Mouse (Mus musculus): ENCODE measurements around the gene Trp53bp2. TPM values are rescaled to one million over a fixed set of nuclear protein-coding genes. Genes with fewer than 3 reads are reported as not detected.

Gene Trp53bp2
- polyA plus RNA-seq, 1 experiment from 2014 or later, result 4.4 TPM

- 65% methylated on average over 6 of the region's 6 CpGs for WGBS (ENCODE audit: insufficient replicate concordance)
- H3K9ac ChIP-seq (ENCODE audit: low read depth, low read length), result no peak overlapping the region
- H3K4me1 ChIP-seq (ENCODE audit: control insufficient read depth, low read depth, low read length), result no peaks in the 10 kb centered on the region
- H3K9me3 ChIP-seq (replicated peaks; ENCODE audit: control insufficient read depth, low read length), result no peaks in the 10 kb centered on the region
- H3K27ac ChIP-seq (ENCODE audit: low read length), result no peak overlapping the region
- no peak for ATAC-seq (ENCODE audit: low read depth)
- H3K36me3 ChIP-seq (ENCODE audit: control insufficient read depth, insufficient read depth), result no peaks in the 10 kb centered on the region
- no peak overlapping the region for H3K4me3 ChIP-seq (ENCODE audit: low read depth, low read length)
- H3K27me3 ChIP-seq (ENCODE audit: control insufficient read depth, insufficient read depth, low read depth, low read length), result no peaks in the 10 kb centered on the region
- H3K4me2 ChIP-seq (ENCODE audit: low read depth, low read length), result no peak overlapping the region
These were observed 31.5 kb upstream of the Trp53bp2 start for GRCm38 (mm10) chr1:182377519-182377918.

- ATAC-seq (ENCODE audit: low read depth), result no peak
- no peak overlapping the region for H3K4me2 ChIP-seq (ENCODE audit: low read depth, low read length)
- H3K9me3 ChIP-seq (replicated peaks; ENCODE audit: control insufficient read depth, low read length), result no peaks in the 10 kb centered on the region
- H3K27ac ChIP-seq (ENCODE audit: low read length), result no peak overlapping the region
- H3K4me3 ChIP-seq (ENCODE audit: low read depth, low read length), result no peak overlapping the region
- H3K4me1 ChIP-seq (ENCODE audit: control insufficient read depth, low read depth, low read length), result no peaks in the 10 kb centered on the region
- H3K27me3 ChIP-seq (ENCODE audit: control insufficient read depth, insufficient read depth, low read depth, low read length), result no peaks in the 10 kb centered on the region
- no peak overlapping the region for H3K9ac ChIP-seq (ENCODE audit: low read depth, low read length)
- H3K36me3 ChIP-seq (ENCODE audit: control insufficient read depth, insufficient read depth), result no peaks in the 10 kb centered on the region
- WGBS (ENCODE audit: insufficient replicate concordance), result 51% methylated on average over 11 of the region's 11 CpGs
These were observed 30.7 kb upstream of the Trp53bp2 start for GRCm38 (mm10) chr1:182378205-182378835.

- ATAC-seq (ENCODE audit: low read depth), result no peak
- H3K4me3 ChIP-seq (ENCODE audit: low read depth, low read length), result no peak overlapping the region
- H3K9me3 ChIP-seq (replicated peaks; ENCODE audit: control insufficient read depth, low read length), result no peaks in the 10 kb centered on the region
- no peak overlapping the region for H3K4me2 ChIP-seq (ENCODE audit: low read depth, low read length)
- no peaks in the 10 kb centered on the region for H3K27me3 ChIP-seq (ENCODE audit: control insufficient read depth, insufficient read depth, low read depth, low read length)
- H3K9ac ChIP-seq (ENCODE audit: low read depth, low read length), result no peak overlapping the region
- 66% methylated on average over 7 of the region's 7 CpGs for WGBS (ENCODE audit: insufficient replicate concordance)
- no peaks in the 10 kb centered on the region for H3K4me1 ChIP-seq (ENCODE audit: control insufficient read depth, low read depth, low read length)
- no peaks in the 10 kb centered on the region for H3K36me3 ChIP-seq (ENCODE audit: control insufficient read depth, insufficient read depth)
- no peak overlapping the region for H3K27ac ChIP-seq (ENCODE audit: low read length)
These were observed 30.1 kb upstream of the Trp53bp2 start for GRCm38 (mm10) chr1:182378876-182379275.

GRCm38 (mm10) chr1:182380683-182381082 lies 28.3 kb upstream of the Trp53bp2 start:
- H3K9me3 ChIP-seq (replicated peaks; ENCODE audit: control insufficient read depth, low read length), result no peaks in the 10 kb centered on the region
- no peak for ATAC-seq (ENCODE audit: low read depth)
- no peaks in the 10 kb centered on the region for H3K36me3 ChIP-seq (ENCODE audit: control insufficient read depth, insufficient read depth)
- WGBS (ENCODE audit: insufficient replicate concordance), result 45% methylated on average over 7 of the region's 7 CpGs
- H3K4me3 ChIP-seq (ENCODE audit: low read depth, low read length), result no peak overlapping the region
- H3K9ac ChIP-seq (ENCODE audit: low read depth, low read length), result no peak overlapping the region
- no peak overlapping the region for H3K27ac ChIP-seq (ENCODE audit: low read length)
- no peak overlapping the region for H3K4me2 ChIP-seq (ENCODE audit: low read depth, low read length)
- no peaks in the 10 kb centered on the region for H3K27me3 ChIP-seq (ENCODE audit: control insufficient read depth, insufficient read depth, low read depth, low read length)
- H3K4me1 ChIP-seq (ENCODE audit: control insufficient read depth, low read depth, low read length), result no peaks in the 10 kb centered on the region

GRCm38 (mm10) chr1:182381327-182381726 lies 27.6 kb upstream of the Trp53bp2 start:
- no peak for ATAC-seq (ENCODE audit: low read depth)
- H3K27ac ChIP-seq (ENCODE audit: low read length), result no peak overlapping the region
- no peaks in the 10 kb centered on the region for H3K4me1 ChIP-seq (ENCODE audit: control insufficient read depth, low read depth, low read length)
- H3K4me3 ChIP-seq (ENCODE audit: low read depth, low read length), result no peak overlapping the region
- H3K9ac ChIP-seq (ENCODE audit: low read depth, low read length), result no peak overlapping the region
- no peak overlapping the region for H3K4me2 ChIP-seq (ENCODE audit: low read depth, low read length)
- H3K9me3 ChIP-seq (replicated peaks; ENCODE audit: control insufficient read depth, low read length), result no peaks in the 10 kb centered on the region
- H3K36me3 ChIP-seq (ENCODE audit: control insufficient read depth, insufficient read depth), result no peaks in the 10 kb centered on the region
- WGBS (ENCODE audit: insufficient replicate concordance), result 59% methylated on average over 3 of the region's 3 CpGs
- no peaks in the 10 kb centered on the region for H3K27me3 ChIP-seq (ENCODE audit: control insufficient read depth, insufficient read depth, low read depth, low read length)

- Histone ChIP-seq H3K4me2 (ENCODE audit: low read depth, low read length) (no peak overlapping the region), H3K36me3 (ENCODE audit: control insufficient read depth, insufficient read depth) (no peaks in the 10 kb centered on the region), H3K4me3 (ENCODE audit: low read depth, low read length) (no peak overlapping the region), H3K9me3 (replicated peaks; ENCODE audit: control insufficient read depth, low read length) (no peaks in the 10 kb centered on the region), H3K4me1 (ENCODE audit: control insufficient read depth, low read depth, low read length) (no peaks in the 10 kb centered on the region), H3K27ac (ENCODE audit: low read length) (no peak overlapping the region), H3K27me3 (ENCODE audit: control insufficient read depth, insufficient read depth, low read depth, low read length) (no peaks in the 10 kb centered on the region), H3K9ac (ENCODE audit: low read depth, low read length) (no peak overlapping the region)
- ATAC-seq (ENCODE audit: low read depth), result no peak
- whole genome bisulfite sequencing (ENCODE audit: insufficient replicate concordance), result 58% methylated on average over 9 of the region's 9 CpGs
These were observed 25.9 kb upstream of the Trp53bp2 start for GRCm38 (mm10) chr1:182383096-182383495.

GRCm38 (mm10) chr1:182386449-182386848 lies 22.5 kb upstream of the Trp53bp2 start:
- no peak overlapping the region for H3K4me2 ChIP-seq (ENCODE audit: low read depth, low read length)
- no peaks in the 10 kb centered on the region for H3K27me3 ChIP-seq (ENCODE audit: control insufficient read depth, insufficient read depth, low read depth, low read length)
- H3K9me3 ChIP-seq (replicated peaks; ENCODE audit: control insufficient read depth, low read length), result no peaks in the 10 kb centered on the region
- no peak for ATAC-seq (ENCODE audit: low read depth)
- H3K27ac ChIP-seq (ENCODE audit: low read length), result no peak overlapping the region
- H3K4me1 ChIP-seq (ENCODE audit: control insufficient read depth, low read depth, low read length), result no peaks in the 10 kb centered on the region
- WGBS (ENCODE audit: insufficient replicate concordance), result 66% methylated on average over 8 of the region's 8 CpGs
- no peak overlapping the region for H3K9ac ChIP-seq (ENCODE audit: low read depth, low read length)
- H3K36me3 ChIP-seq (ENCODE audit: control insufficient read depth, insufficient read depth), result no peaks in the 10 kb centered on the region
- H3K4me3 ChIP-seq (ENCODE audit: low read depth, low read length), result no peak overlapping the region

- no peak overlapping the region for H3K4me2 ChIP-seq (ENCODE audit: low read depth, low read length)
- no peak overlapping the region for H3K9ac ChIP-seq (ENCODE audit: low read depth, low read length)
- no peaks in the 10 kb centered on the region for H3K4me1 ChIP-seq (ENCODE audit: control insufficient read depth, low read depth, low read length)
- H3K36me3 ChIP-seq (ENCODE audit: control insufficient read depth, insufficient read depth), result no peaks in the 10 kb centered on the region
- H3K27ac ChIP-seq (ENCODE audit: low read length), result no peak overlapping the region
- ATAC-seq (ENCODE audit: low read depth), result no peak
- 50% methylated on average over 4 of the region's 4 CpGs for WGBS (ENCODE audit: insufficient replicate concordance)
- H3K9me3 ChIP-seq (replicated peaks; ENCODE audit: control insufficient read depth, low read length), result no peaks in the 10 kb centered on the region
- no peak overlapping the region for H3K4me3 ChIP-seq (ENCODE audit: low read depth, low read length)
- no peaks in the 10 kb centered on the region for H3K27me3 ChIP-seq (ENCODE audit: control insufficient read depth, insufficient read depth, low read depth, low read length)
These were observed 20.2 kb upstream of the Trp53bp2 start for GRCm38 (mm10) chr1:182388729-182389128.

- ATAC-seq (ENCODE audit: low read depth), result no peak
- 61% methylated on average over 8 of the region's 8 CpGs for WGBS (ENCODE audit: insufficient replicate concordance)
- Histone ChIP-seq H3K27me3 (ENCODE audit: control insufficient read depth, insufficient read depth, low read depth, low read length) (no peaks in the 10 kb centered on the region), H3K4me3 (ENCODE audit: low read depth, low read length) (no peak overlapping the region), H3K4me2 (ENCODE audit: low read depth, low read length) (no peak overlapping the region), H3K9ac (ENCODE audit: low read depth, low read length) (no peak overlapping the region), H3K9me3 (replicated peaks; ENCODE audit: control insufficient read depth, low read length) (no peaks in the 10 kb centered on the region), H3K4me1 (ENCODE audit: control insufficient read depth, low read depth, low read length) (no peaks in the 10 kb centered on the region), H3K36me3 (ENCODE audit: control insufficient read depth, insufficient read depth) (no peaks in the 10 kb centered on the region), H3K27ac (ENCODE audit: low read length) (no peak overlapping the region)
These were observed 10.8 kb upstream of the Trp53bp2 start for GRCm38 (mm10) chr1:182398171-182398570.
